Mouse (Mus musculus): ENCODE measurements at regions not wholly inside any gene's neighbourhood (a gene's known extent, or its start where the extent isn't known, plus 50 kb on each side); places are given as distances from the start of the nearest gene placed in this dataset.

GRCm38 (mm10) chr6:12993772-12994171 is 75.8 kb upstream of the Tmem106b start:
- in situ Hi-C loops (cut with MboI; ENCODE audit: low pct_ligation_motif_present, low pct_unique_long_range_greater_than_20kb, low sequenced_read_pairs), result no loop called here
- no peak for DNase-seq (ENCODE audit: extremely low read depth)
- H3K27ac ChIP-seq (ENCODE audit: insufficient read depth, low read depth), result no peak overlapping the region
- H3K4me3 ChIP-seq (replicated peaks in 1 of 3; ENCODE audit: low read depth in 2 of 3, low read length in 2 of 3, poor library complexity in 1 of 3), result no peak overlapping the region
- no peaks in the 10 kb centered on the region for H3K36me3 ChIP-seq (replicated peaks in 1 of 2; ENCODE audit: control insufficient read depth in 1 of 2, insufficient read depth in 1 of 2, low read length in 1 of 2)
- H3K27me3 ChIP-seq (replicated peaks), result no peaks in the 10 kb centered on the region
- no peak overlapping the region for H3K4me2 ChIP-seq (ENCODE audit: insufficient read depth, low read depth, poor library complexity, severe bottlenecking)
- TF ChIP-seq ELF1 (IDR thresholded peaks at IDR 0.05; ENCODE audit: low read depth, low read length), result no peak
- TF ChIP-seq MAFK (IDR thresholded peaks at IDR 0.05; ENCODE audit: insufficient replicate concordance, low read length), result no peak
- no peak for TF ChIP-seq CHD1 (IDR thresholded peaks at IDR 0.05; ENCODE audit: low read depth, low read length)
- TF ChIP-seq ZMIZ1 (IDR thresholded peaks at IDR 0.05; ENCODE audit: low read depth, low read length), result no peak
- TF ChIP-seq BHLHE40 (IDR thresholded peaks at IDR 0.05; ENCODE audit: low read depth, low read length), result no peak
- no peak for TF ChIP-seq CHD2 (IDR thresholded peaks at IDR 0.05; ENCODE audit: low read length)
- TF ChIP-seq USF2 (conservative IDR thresholded peaks at IDR 0.05; ENCODE audit: low read depth, low read length), result no peak
- no peak for TF ChIP-seq USF1 (IDR thresholded peaks at IDR 0.05; ENCODE audit: low read depth, low read length)
- TF ChIP-seq KAT2A (IDR thresholded peaks at IDR 0.05; ENCODE audit: insufficient replicate concordance, low read length), result no peak
- no peaks in the 10 kb centered on the region for H3K9me3 ChIP-seq (replicated peaks; ENCODE audit: low read length)
- dilution Hi-C loops (cut with MboI; ENCODE audit: extremely low pct_ligation_motif_present, extremely low pct_unique_long_range_greater_than_20kb, low sequenced_read_pairs), result no loop called here
- H3K79me2 ChIP-seq (replicated peaks; ENCODE audit: control insufficient read depth, extremely low read depth, insufficient read depth, poor library complexity, severe bottlenecking), result no peaks in the 10 kb centered on the region
- no peaks in the 10 kb centered on the region for H3K4me1 ChIP-seq (ENCODE audit: control insufficient read depth in 1 of 2, insufficient read depth in 2 of 2)
- no peak overlapping the region for H3K9ac ChIP-seq (ENCODE audit: insufficient read depth, low read depth)

- Histone ChIP-seq H3K9ac (ENCODE audit: insufficient read depth, low read depth) (no peak overlapping the region), H3K36me3 (replicated peaks in 1 of 2; ENCODE audit: control insufficient read depth in 1 of 2, insufficient read depth in 1 of 2, low read length in 1 of 2) (no peaks in the 10 kb centered on the region), H3K4me1 (ENCODE audit: control insufficient read depth in 1 of 2, insufficient read depth in 2 of 2) (no peaks in the 10 kb centered on the region), H3K27ac (ENCODE audit: insufficient read depth, low read depth) (no peak overlapping the region), H3K4me3 (replicated peaks in 1 of 3; ENCODE audit: low read depth in 2 of 3, low read length in 2 of 3, poor library complexity in 1 of 3) (no peak overlapping the region), H3K4me2 (ENCODE audit: insufficient read depth, low read depth, poor library complexity, severe bottlenecking) (no peak overlapping the region), H3K79me2 (replicated peaks; ENCODE audit: control insufficient read depth, extremely low read depth, insufficient read depth, poor library complexity, severe bottlenecking) (no peaks in the 10 kb centered on the region), H3K27me3 (replicated peaks) (no peaks in the 10 kb centered on the region), H3K9me3 (replicated peaks; ENCODE audit: low read length) (no peaks in the 10 kb centered on the region)
- DNase-seq (ENCODE audit: extremely low read depth), result no peak
- in situ Hi-C loops (cut with MboI; ENCODE audit: low pct_ligation_motif_present, low pct_unique_long_range_greater_than_20kb, low sequenced_read_pairs), result no loop called here
- dilution Hi-C loops (cut with MboI; ENCODE audit: extremely low pct_ligation_motif_present, extremely low pct_unique_long_range_greater_than_20kb, low sequenced_read_pairs), result no loop called here
- TF ChIP-seq HCFC1 (IDR thresholded peaks at IDR 0.05; ENCODE audit: low read depth, low read length), result no peak
- no peak for TF ChIP-seq MEF2A (IDR thresholded peaks at IDR 0.05; ENCODE audit: borderline replicate concordance, low read depth, low read length)
- no peak for TF ChIP-seq POLR2AphosphoS2 (IDR thresholded peaks at IDR 0.05; ENCODE audit: low read depth, low read length)
- no peak for TF ChIP-seq TBP (conservative IDR thresholded peaks at IDR 0.05; ENCODE audit: low read depth, low read length)
- no peak for TF ChIP-seq NRF1 (IDR thresholded peaks at IDR 0.05; ENCODE audit: low read depth, low read length)
- TF ChIP-seq IRF4 (IDR thresholded peaks at IDR 0.05; ENCODE audit: low read depth, low read length), result no peak
- no peak for TF ChIP-seq ZMIZ1 (IDR thresholded peaks at IDR 0.05; ENCODE audit: low read depth, low read length)
- TF ChIP-seq POLR2A (IDR thresholded peaks at IDR 0.05; ENCODE audit: low read depth, low read length), result no peak
- TF ChIP-seq GABPA (IDR thresholded peaks at IDR 0.05; ENCODE audit: insufficient replicate concordance, low read depth, low read length), result no peak
- no peak for TF ChIP-seq EP300 (IDR thresholded peaks at IDR 0.05; ENCODE audit: low read length)
- no peak for TF ChIP-seq CHD1 (IDR thresholded peaks at IDR 0.05; ENCODE audit: low read depth, low read length)
- no peak for TF ChIP-seq ZNF384 (IDR thresholded peaks at IDR 0.05; ENCODE audit: low read depth, low read length)
- TF ChIP-seq MAZ (IDR thresholded peaks at IDR 0.05; ENCODE audit: low read depth, low read length), result no peak
- no peak for TF ChIP-seq KAT2A (IDR thresholded peaks at IDR 0.05; ENCODE audit: insufficient replicate concordance, low read length)
These were observed 92.2 kb upstream of the Tmem106b start for GRCm38 (mm10) chr6:12977184-12977897.
